Mouse (Mus musculus): ENCODE data around the gene Ina. TPM values are rescaled to one million over a fixed set of nuclear protein-coding genes. Genes with fewer than 3 reads are reported as not detected.

Ina gene
- 4.1 and 4.7 TPM in 2 replicates for polyA plus RNA-seq (2015; fragmentation: Nextera tagmentation; extraction: Ambion mirVana)

DNA sequence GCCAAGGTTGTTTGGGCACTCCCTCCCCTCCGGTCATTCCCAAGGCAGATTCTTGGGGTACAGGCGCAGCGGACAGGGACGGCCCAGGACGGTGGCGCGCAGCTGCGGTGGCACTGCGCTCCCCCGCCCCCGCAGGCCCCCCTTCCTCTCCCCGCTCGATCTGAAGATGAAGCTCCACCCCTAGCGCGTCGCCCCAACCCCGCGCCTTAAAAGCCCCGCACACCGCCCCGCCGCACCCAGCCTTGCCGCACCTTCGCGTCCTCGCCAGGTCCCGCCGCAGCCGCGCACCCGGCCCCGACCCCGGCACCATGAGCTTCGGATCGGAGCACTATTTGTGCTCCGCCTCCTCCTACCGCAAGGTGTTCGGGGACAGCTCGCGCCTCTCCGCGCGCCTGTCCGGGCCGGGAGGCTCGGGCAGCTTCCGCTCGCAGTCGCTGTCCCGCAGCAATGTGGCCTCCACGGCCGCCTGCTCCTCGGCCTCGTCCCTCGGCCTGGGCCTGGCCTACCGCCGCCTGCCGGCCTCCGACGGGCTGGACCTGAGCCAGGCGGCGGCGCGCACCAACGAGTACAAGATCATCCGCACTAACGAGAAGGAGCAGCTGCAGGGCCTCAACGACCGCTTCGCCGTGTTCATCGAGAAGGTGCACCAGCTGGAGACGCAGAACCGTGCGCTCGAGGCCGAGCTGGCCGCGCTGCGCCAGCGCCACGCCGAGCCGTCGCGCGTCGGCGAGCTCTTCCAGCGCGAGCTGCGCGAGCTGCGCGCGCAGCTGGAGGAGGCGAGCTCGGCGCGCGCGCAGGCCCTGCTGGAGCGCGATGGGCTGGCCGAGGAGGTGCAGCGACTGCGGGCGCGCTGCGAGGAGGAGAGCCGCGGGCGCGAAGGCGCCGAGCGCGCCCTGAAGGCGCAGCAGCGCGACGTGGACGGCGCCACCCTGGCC is at the start of gene Ina, which contains the start of gene Nt5c2:
Gene Ina, plus strand, starts transcription at position 252 of the 935 bp plus-strand sequence.
Gene Nt5c2, minus strand, starts transcription at position 707 of the 935 bp plus-strand sequence.
- Histone ChIP-seq H3K27ac (ENCODE audit: low read depth, low read length) (no peak within 1 kb of the TSS), H3K9ac (ENCODE audit: low read depth, low read length) (no peak within 1 kb of the TSS), H3K4me3 (ENCODE audit: low read depth, low read length) (peak within 1 kb of the TSS; percentile 43), H3K9me3 (ENCODE audit: control insufficient read depth) (no peaks in the 10 kb centered on the region), H3K36me3 (ENCODE audit: control insufficient read depth, insufficient read depth) (no peaks in the 10 kb centered on the region), H3K27me3 (replicated peaks; ENCODE audit: control insufficient read depth, insufficient read depth, low read length) (peaks cover 53% of the 10 kb centered on the region), H3K4me2 (replicated peaks; ENCODE audit: low read depth) (peak within 1 kb of the TSS; percentile 64), H3K4me1 (replicated peaks; ENCODE audit: control insufficient read depth, insufficient read depth, low read length) (no peaks in the 10 kb centered on the region; the same call in 1 of the 2 replicates)
- ATAC-seq = peak; percentile 73
- peak; percentile 42 for TF ChIP-seq CTCF (IDR thresholded peaks at IDR 0.05; ENCODE audit: low read depth)
- under 1% methylated on average over 108 of the region's 124 CpGs for WGBS

DNA sequence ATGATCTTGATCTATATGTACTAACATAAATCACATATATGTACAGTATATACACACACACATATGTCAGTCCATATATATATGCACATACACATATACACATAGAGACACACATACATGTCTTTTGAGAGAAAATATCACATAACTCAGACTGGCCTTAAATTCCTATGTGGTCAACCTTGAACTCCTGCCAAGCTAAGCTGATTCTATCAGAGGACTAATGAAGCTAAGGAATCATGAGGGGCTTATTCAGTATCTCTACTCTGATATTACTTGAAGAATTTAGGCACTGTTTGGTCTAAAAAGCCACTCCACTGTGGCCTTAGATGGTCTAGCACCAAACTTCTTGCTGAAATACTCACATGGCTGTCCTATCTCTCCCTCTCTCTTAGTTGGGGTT is 49.0 kb upstream of the Ina start:
- no peak overlapping the region for H3K9ac ChIP-seq (ENCODE audit: low read depth, low read length)
- H3K27me3 ChIP-seq (replicated peaks; ENCODE audit: control insufficient read depth, insufficient read depth, low read length) = no peaks in the 10 kb centered on the region
- H3K27ac ChIP-seq (ENCODE audit: low read depth, low read length) = no peak overlapping the region
- no peak overlapping the region for H3K4me3 ChIP-seq (ENCODE audit: low read depth, low read length)
- no peaks in the 10 kb centered on the region for H3K36me3 ChIP-seq (ENCODE audit: control insufficient read depth, insufficient read depth)
- H3K4me1 ChIP-seq (replicated peaks; ENCODE audit: control insufficient read depth, insufficient read depth, low read length) = no peaks in the 10 kb centered on the region; the same call in 1 of the 2 replicates
- no peak for TF ChIP-seq CTCF (IDR thresholded peaks at IDR 0.05; ENCODE audit: low read depth)
- ATAC-seq = no peak
- H3K9me3 ChIP-seq (ENCODE audit: control insufficient read depth) = no peaks in the 10 kb centered on the region
- no peak overlapping the region for H3K4me2 ChIP-seq (replicated peaks; ENCODE audit: low read depth)

DNA sequence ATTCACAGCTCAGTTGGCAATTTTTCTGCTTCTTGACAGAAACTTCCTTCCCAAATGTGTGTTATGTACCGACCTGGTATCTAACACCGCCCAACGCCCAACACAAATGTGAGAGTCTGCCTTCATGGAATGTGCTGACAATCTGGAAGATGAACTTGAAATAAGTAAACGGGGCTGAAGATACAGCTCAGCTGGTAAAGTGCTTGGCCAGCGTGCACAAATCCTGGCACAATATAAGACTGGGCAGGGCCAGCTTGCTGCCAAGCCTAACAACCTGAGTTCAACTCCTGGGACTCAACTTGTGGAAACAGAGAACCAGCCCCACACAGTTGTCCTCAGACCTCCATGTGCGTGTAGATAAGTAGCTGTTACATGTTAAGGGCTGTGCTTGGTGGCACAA is 48.2 kb upstream of the Ina start:
- ATAC-seq = no peak
- H3K9ac ChIP-seq (ENCODE audit: low read depth, low read length) = no peak overlapping the region
- H3K4me3 ChIP-seq (ENCODE audit: low read depth, low read length) = no peak overlapping the region
- 90% methylated on average over 6 of the region's 6 CpGs for WGBS
- H3K27me3 ChIP-seq (replicated peaks; ENCODE audit: control insufficient read depth, insufficient read depth, low read length) = no peaks in the 10 kb centered on the region
- no peaks in the 10 kb centered on the region; the same call in 1 of the 2 replicates for H3K4me1 ChIP-seq (replicated peaks; ENCODE audit: control insufficient read depth, insufficient read depth, low read length)
- TF ChIP-seq CTCF (IDR thresholded peaks at IDR 0.05; ENCODE audit: low read depth) = no peak
- H3K9me3 ChIP-seq (ENCODE audit: control insufficient read depth) = no peaks in the 10 kb centered on the region
- H3K27ac ChIP-seq (ENCODE audit: low read depth, low read length) = no peak overlapping the region
- H3K36me3 ChIP-seq (ENCODE audit: control insufficient read depth, insufficient read depth) = no peaks in the 10 kb centered on the region
- no peak overlapping the region for H3K4me2 ChIP-seq (replicated peaks; ENCODE audit: low read depth)

DNA sequence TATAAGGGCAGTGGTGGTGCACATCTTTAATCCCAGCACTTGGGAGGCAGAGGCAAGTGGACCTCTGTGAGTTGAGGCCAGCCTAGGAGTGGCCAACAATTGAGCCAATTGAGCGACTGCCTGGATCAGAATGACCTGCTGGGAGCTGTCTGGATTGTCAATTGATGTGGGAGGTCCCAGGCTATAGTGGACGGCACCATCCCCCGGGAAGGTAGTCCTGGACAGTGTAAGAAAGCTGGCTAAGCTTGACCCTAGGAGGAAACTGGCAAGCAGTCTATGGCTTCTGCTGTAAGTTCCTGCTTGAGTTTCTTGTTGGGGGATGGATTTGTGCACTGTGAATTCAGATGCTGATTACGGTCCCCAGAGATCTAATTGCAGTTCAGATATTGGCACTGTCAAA is 46.6 kb upstream of the Ina start:
- Histone ChIP-seq H3K9me3 (ENCODE audit: control insufficient read depth) (no peaks in the 10 kb centered on the region), H3K9ac (ENCODE audit: low read depth, low read length) (no peak overlapping the region), H3K4me2 (replicated peaks; ENCODE audit: low read depth) (no peak overlapping the region), H3K27me3 (replicated peaks; ENCODE audit: control insufficient read depth, insufficient read depth, low read length) (no peaks in the 10 kb centered on the region), H3K4me3 (ENCODE audit: low read depth, low read length) (no peak overlapping the region), H3K36me3 (ENCODE audit: control insufficient read depth, insufficient read depth) (no peaks in the 10 kb centered on the region), H3K4me1 (replicated peaks; ENCODE audit: control insufficient read depth, insufficient read depth, low read length) (no peaks in the 10 kb centered on the region; the same call in 1 of the 2 replicates), H3K27ac (ENCODE audit: low read depth, low read length) (no peak overlapping the region)
- no peak for TF ChIP-seq CTCF (IDR thresholded peaks at IDR 0.05; ENCODE audit: low read depth)
- no peak for ATAC-seq
- 68% methylated on average over 4 of the region's 4 CpGs for WGBS

DNA sequence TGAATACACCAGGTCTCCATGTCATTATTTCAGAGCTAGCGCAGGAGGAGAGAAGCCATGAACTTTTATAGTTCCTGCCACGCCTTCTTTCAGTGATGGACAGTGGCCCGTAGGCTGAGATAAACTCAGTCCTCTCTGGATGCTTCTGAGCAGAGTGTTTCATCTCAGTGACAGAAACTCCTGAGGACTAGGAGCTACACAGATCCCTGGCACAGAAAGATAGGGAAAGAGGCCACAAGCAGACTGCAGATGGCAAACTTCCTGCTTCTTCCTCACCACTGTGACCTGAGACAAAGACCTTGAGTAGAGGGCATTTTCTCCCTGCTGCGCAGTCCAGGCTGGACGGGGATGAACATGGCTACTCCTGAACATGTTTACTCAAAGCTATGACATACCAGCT is 45.7 kb upstream of the Ina start:
- Histone ChIP-seq H3K9ac (ENCODE audit: low read depth, low read length) (no peak overlapping the region), H3K36me3 (ENCODE audit: control insufficient read depth, insufficient read depth) (no peaks in the 10 kb centered on the region), H3K27me3 (replicated peaks; ENCODE audit: control insufficient read depth, insufficient read depth, low read length) (no peaks in the 10 kb centered on the region), H3K4me3 (ENCODE audit: low read depth, low read length) (no peak overlapping the region), H3K4me2 (replicated peaks; ENCODE audit: low read depth) (no peak overlapping the region), H3K27ac (ENCODE audit: low read depth, low read length) (no peak overlapping the region), H3K9me3 (ENCODE audit: control insufficient read depth) (no peaks in the 10 kb centered on the region), H3K4me1 (replicated peaks; ENCODE audit: control insufficient read depth, insufficient read depth, low read length) (no peaks in the 10 kb centered on the region; the same call in 1 of the 2 replicates)
- TF ChIP-seq CTCF (IDR thresholded peaks at IDR 0.05; ENCODE audit: low read depth) = no peak
- 56% methylated on average over 5 of the region's 5 CpGs for WGBS
- no peak for ATAC-seq

DNA sequence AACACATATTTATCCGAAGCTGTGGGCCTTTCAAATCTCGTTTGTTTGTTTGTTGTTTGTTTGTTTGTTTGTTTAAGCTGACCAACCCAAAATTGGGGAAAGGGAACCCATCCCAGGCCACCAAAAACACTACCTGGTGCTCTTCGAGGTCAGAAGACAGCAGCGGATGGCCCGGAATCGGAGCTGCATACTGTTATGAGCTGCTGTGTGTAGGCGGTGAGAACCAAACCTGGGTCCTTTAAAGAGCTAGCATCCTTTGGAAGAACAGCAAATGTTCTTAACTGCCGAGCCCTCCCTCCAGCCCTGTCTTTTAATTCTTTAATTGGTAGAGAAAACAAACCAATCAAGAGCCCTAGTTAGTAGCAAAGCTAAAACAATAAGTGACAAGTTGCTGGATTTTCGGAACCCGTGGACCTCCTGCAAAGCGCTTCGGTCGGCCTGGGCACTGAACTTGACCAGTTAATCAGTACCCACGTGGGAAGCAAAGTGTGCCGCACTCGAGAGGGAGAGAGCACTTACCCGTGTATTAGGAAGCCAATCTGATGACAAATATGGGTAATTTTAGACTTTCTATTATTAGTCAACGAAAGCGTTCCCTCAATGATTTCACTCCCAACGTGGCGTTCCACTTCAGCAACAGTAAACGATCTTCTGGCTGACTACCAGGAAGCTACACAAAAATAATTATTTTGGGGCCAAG is 45.1 kb upstream of the Ina start:
- no peaks in the 10 kb centered on the region for H3K36me3 ChIP-seq (ENCODE audit: control insufficient read depth, insufficient read depth)
- no peaks in the 10 kb centered on the region for H3K9me3 ChIP-seq (ENCODE audit: control insufficient read depth)
- H3K27ac ChIP-seq (ENCODE audit: low read depth, low read length) = no peak overlapping the region
- no peaks in the 10 kb centered on the region; the same call in 1 of the 2 replicates for H3K4me1 ChIP-seq (replicated peaks; ENCODE audit: control insufficient read depth, insufficient read depth, low read length)
- H3K9ac ChIP-seq (ENCODE audit: low read depth, low read length) = no peak overlapping the region
- H3K27me3 ChIP-seq (replicated peaks; ENCODE audit: control insufficient read depth, insufficient read depth, low read length) = no peaks in the 10 kb centered on the region
- TF ChIP-seq CTCF (IDR thresholded peaks at IDR 0.05; ENCODE audit: low read depth) = no peak
- ATAC-seq = no peak
- H3K4me3 ChIP-seq (ENCODE audit: low read depth, low read length) = no peak overlapping the region
- 57% methylated on average over 22 of the region's 22 CpGs for WGBS
- 0 out of 2 replicates have a peak overlapping the region, but pooled peaks have one; percentile 21 for H3K4me2 ChIP-seq (replicated peaks; ENCODE audit: low read depth)

All from intestine, postnatal 0 days (tissue).